Mouse (Mus musculus): ENCODE results near the gene Hectd1. TPM values are rescaled to one million over a fixed set of nuclear protein-coding genes. Genes with fewer than 3 reads are reported as not detected.

The Hectd1 gene
- polyA plus RNA-seq, 1 experiment from 2014 or later, result 24.7 TPM

DNA sequence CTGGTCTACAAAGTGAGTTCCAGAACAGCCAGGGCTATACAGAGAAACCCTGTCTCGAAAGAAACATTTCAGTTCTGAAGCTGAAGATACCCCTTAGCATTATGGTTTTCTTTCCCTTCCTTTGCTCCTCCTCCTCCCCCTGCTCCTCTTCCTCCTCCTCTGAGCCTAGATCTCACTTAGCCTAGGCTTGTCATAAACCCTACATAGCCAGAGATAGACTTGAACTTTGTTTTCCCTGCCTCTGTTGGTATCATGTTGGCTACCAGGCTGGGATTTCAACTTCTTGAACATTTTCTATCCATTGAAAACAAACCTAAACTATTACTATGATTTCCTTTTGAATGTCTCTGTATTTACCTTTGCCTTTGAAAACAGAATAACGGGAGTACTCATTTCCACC lies 26.5 kb upstream of the Hectd1 start:
- ATAC-seq (ENCODE audit: low FRiP score, low TSS enrichment) (no peak), DNase-seq (ENCODE audit: low spot score) (no peak)
- no peak overlapping the region for H3K4me3 ChIP-seq (ENCODE audit: low read depth, low read length)
- TF ChIP-seq EP300 (optimal IDR thresholded peaks at IDR 0.05) (no peak), CTCF (IDR thresholded peaks at IDR 0.05; ENCODE audit: low read depth) (no peak)
- no peak overlapping the region for H3K4me2 ChIP-seq (replicated peaks; ENCODE audit: low read depth)
- H3K4me1 ChIP-seq (replicated peaks; ENCODE audit: control insufficient read depth, insufficient read depth), result no peaks in the 10 kb centered on the region
- no peaks in the 10 kb centered on the region for H3K36me3 ChIP-seq (ENCODE audit: control insufficient read depth, insufficient read depth, low read length)
- no peaks in the 10 kb centered on the region for H3K9me3 ChIP-seq (ENCODE audit: control insufficient read depth, low read length)
- H3K27me3 ChIP-seq (ENCODE audit: control insufficient read depth, insufficient read depth, low read length), result no peaks in the 10 kb centered on the region
- no peak overlapping the region for H3K9ac ChIP-seq (ENCODE audit: low read length)
- H3K27ac ChIP-seq (replicated peaks), result no peak overlapping the region
- WGBS, result 85% methylated on average over 2 of the region's 2 CpGs

GRCm38 (mm10) chr12:51855453-51855852 lies 26.1 kb upstream of the Hectd1 start:
- no peaks in the 10 kb centered on the region for H3K9me3 ChIP-seq (ENCODE audit: control insufficient read depth, low read length)
- no peak overlapping the region for H3K27ac ChIP-seq (replicated peaks)
- no peak overlapping the region for H3K4me2 ChIP-seq (replicated peaks; ENCODE audit: low read depth)
- 72% methylated on average over 6 of the region's 7 CpGs for WGBS
- no peak overlapping the region for H3K4me3 ChIP-seq (ENCODE audit: low read depth, low read length)
- DNase-seq (ENCODE audit: low spot score) (no peak), ATAC-seq (ENCODE audit: low FRiP score, low TSS enrichment) (no peak)
- no peaks in the 10 kb centered on the region for H3K4me1 ChIP-seq (replicated peaks; ENCODE audit: control insufficient read depth, insufficient read depth)
- no peak for TF ChIP-seq CTCF (IDR thresholded peaks at IDR 0.05; ENCODE audit: low read depth)
- TF ChIP-seq EP300 (optimal IDR thresholded peaks at IDR 0.05), result no peak
- H3K9ac ChIP-seq (ENCODE audit: low read length), result no peak overlapping the region
- no peaks in the 10 kb centered on the region for H3K36me3 ChIP-seq (ENCODE audit: control insufficient read depth, insufficient read depth, low read length)
- H3K27me3 ChIP-seq (ENCODE audit: control insufficient read depth, insufficient read depth, low read length), result no peaks in the 10 kb centered on the region

DNA sequence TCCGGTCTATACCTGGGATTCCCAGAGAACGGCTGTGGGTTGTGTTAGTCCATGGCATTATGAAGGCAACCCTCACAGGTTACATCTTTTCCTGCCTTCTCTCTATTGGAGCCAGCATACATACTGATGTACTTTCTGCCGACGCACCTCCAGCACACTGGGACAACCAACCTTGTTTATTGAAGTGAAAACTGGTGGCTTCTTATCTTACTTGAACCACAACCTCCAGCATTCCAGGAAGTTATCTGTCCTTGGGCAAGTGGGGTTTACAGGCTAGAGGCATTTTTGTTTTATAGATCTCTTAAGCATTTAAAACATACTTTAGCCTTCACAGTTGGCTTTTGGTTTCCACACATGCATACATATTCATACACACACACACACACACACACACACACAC lies 22.3 kb upstream of the Hectd1 start:
- TF ChIP-seq CTCF (IDR thresholded peaks at IDR 0.05; ENCODE audit: low read depth), result no peak
- TF ChIP-seq EP300 (optimal IDR thresholded peaks at IDR 0.05), result no peak
- Histone ChIP-seq H3K4me2 (replicated peaks; ENCODE audit: low read depth) (no peak overlapping the region), H3K4me1 (replicated peaks; ENCODE audit: control insufficient read depth, insufficient read depth) (no peaks in the 10 kb centered on the region), H3K4me3 (ENCODE audit: low read depth, low read length) (no peak overlapping the region), H3K9me3 (ENCODE audit: control insufficient read depth, low read length) (no peaks in the 10 kb centered on the region), H3K27me3 (ENCODE audit: control insufficient read depth, insufficient read depth, low read length) (no peaks in the 10 kb centered on the region), H3K9ac (ENCODE audit: low read length) (no peak overlapping the region), H3K27ac (replicated peaks) (no peak overlapping the region), H3K36me3 (ENCODE audit: control insufficient read depth, insufficient read depth, low read length) (no peaks in the 10 kb centered on the region)
- ATAC-seq (ENCODE audit: low FRiP score, low TSS enrichment) (no peak), DNase-seq (ENCODE audit: low spot score) (no peak)
- WGBS, result 73% methylated on average over 4 of the region's 4 CpGs

DNA sequence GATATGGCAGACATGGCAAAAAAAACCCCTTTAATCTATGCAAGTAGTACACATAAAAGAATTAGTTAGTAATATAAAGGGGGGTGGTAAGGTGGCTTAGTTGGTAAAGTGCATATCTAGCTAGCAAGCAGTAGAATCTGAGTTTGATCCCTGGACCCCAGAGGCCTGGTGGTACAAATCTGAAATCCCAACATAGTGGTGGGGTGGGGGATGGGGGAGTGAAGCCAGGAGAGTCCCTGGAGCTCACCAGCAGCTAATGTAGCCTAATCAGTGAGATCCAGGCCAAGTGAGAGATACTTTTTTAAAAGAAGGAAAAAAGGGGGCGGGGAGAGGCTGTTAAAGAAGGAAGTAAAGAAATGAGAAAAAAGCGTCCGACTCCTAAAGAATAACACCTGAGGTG lies 21.8 kb upstream of the Hectd1 start:
- H3K27ac ChIP-seq (replicated peaks), result no peak overlapping the region
- no peak for TF ChIP-seq CTCF (IDR thresholded peaks at IDR 0.05; ENCODE audit: low read depth)
- no peak for TF ChIP-seq EP300 (optimal IDR thresholded peaks at IDR 0.05)
- no peak for DNase-seq (ENCODE audit: low spot score)
- H3K4me1 ChIP-seq (replicated peaks; ENCODE audit: control insufficient read depth, insufficient read depth), result no peaks in the 10 kb centered on the region
- H3K4me3 ChIP-seq (ENCODE audit: low read depth, low read length), result no peak overlapping the region
- 85% methylated on average over 3 of the region's 3 CpGs for WGBS
- H3K36me3 ChIP-seq (ENCODE audit: control insufficient read depth, insufficient read depth, low read length), result no peaks in the 10 kb centered on the region
- H3K9me3 ChIP-seq (ENCODE audit: control insufficient read depth, low read length), result no peaks in the 10 kb centered on the region
- no peak overlapping the region for H3K4me2 ChIP-seq (replicated peaks; ENCODE audit: low read depth)
- no peaks in the 10 kb centered on the region for H3K27me3 ChIP-seq (ENCODE audit: control insufficient read depth, insufficient read depth, low read length)
- no peak for ATAC-seq (ENCODE audit: low FRiP score, low TSS enrichment)
- no peak overlapping the region for H3K9ac ChIP-seq (ENCODE audit: low read length)

- Histone ChIP-seq H3K9ac (ENCODE audit: low read length) (no peak overlapping the region), H3K4me3 (ENCODE audit: low read depth, low read length) (no peak overlapping the region), H3K27me3 (ENCODE audit: control insufficient read depth, insufficient read depth, low read length) (no peaks in the 10 kb centered on the region), H3K9me3 (ENCODE audit: control insufficient read depth, low read length) (no peaks in the 10 kb centered on the region), H3K36me3 (ENCODE audit: control insufficient read depth, insufficient read depth, low read length) (no peaks in the 10 kb centered on the region), H3K4me1 (replicated peaks; ENCODE audit: control insufficient read depth, insufficient read depth) (no peaks in the 10 kb centered on the region), H3K27ac (replicated peaks) (no peak overlapping the region), H3K4me2 (replicated peaks; ENCODE audit: low read depth) (no peak overlapping the region)
- DNase-seq (ENCODE audit: low spot score) (no peak), ATAC-seq (ENCODE audit: low FRiP score, low TSS enrichment) (no peak)
- WGBS, result 77% methylated on average over 4 of the region's 4 CpGs
- TF ChIP-seq CTCF (IDR thresholded peaks at IDR 0.05; ENCODE audit: low read depth), result no peak
These were observed 21.0 kb upstream of the Hectd1 start for GRCm38 (mm10) chr12:51850339-51850738.

- ATAC-seq (ENCODE audit: low FRiP score, low TSS enrichment) (no peak), DNase-seq (ENCODE audit: low spot score) (no peak)
- Histone ChIP-seq H3K27ac (replicated peaks) (no peak overlapping the region), H3K9me3 (ENCODE audit: control insufficient read depth, low read length) (no peaks in the 10 kb centered on the region), H3K27me3 (ENCODE audit: control insufficient read depth, insufficient read depth, low read length) (no peaks in the 10 kb centered on the region), H3K4me1 (replicated peaks; ENCODE audit: control insufficient read depth, insufficient read depth) (no peaks in the 10 kb centered on the region), H3K36me3 (ENCODE audit: control insufficient read depth, insufficient read depth, low read length) (no peaks in the 10 kb centered on the region), H3K9ac (ENCODE audit: low read length) (no peak overlapping the region), H3K4me2 (replicated peaks; ENCODE audit: low read depth) (no peak overlapping the region), H3K4me3 (ENCODE audit: low read depth, low read length) (no peak overlapping the region)
- TF ChIP-seq CTCF (IDR thresholded peaks at IDR 0.05; ENCODE audit: low read depth) (no peak), EP300 (optimal IDR thresholded peaks at IDR 0.05) (no peak)
- WGBS, result 69% methylated on average over 2 of the region's 2 CpGs
These were observed 20.6 kb upstream of the Hectd1 start for GRCm38 (mm10) chr12:51849902-51850301.
